Mouse (Mus musculus): ENCODE measurements around the gene Tns3.

DNA sequence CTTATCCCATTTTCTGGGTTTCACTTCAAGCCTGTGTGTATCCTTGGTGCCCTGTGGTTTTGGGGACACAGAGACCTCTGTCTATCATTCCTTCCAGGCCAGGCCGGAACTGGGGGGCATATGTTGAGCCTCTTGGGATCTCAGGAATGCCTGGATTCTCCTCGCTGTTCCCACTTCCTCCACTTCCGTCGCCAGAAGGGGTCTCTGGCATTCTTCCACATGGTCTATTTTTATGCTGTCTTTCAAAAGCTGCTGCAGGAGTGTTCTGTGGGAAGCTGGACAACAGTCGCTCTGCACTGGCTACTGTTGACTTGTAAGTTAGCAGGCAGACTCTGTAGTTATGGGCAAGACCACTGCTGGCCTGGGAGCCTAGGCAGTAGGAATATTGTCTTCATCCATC, 206.4 kb downstream of the Tns3 start:
- TF ChIP-seq POLR2A (IDR thresholded peaks at IDR 0.05; ENCODE audit: borderline replicate concordance, insufficient read depth, low read length) = no peak
- no peak for TF ChIP-seq CTCF (IDR thresholded peaks at IDR 0.05; ENCODE audit: borderline replicate concordance, insufficient read depth, low read depth, low read length)
